Mouse (Mus musculus) neural tube, embryonic 10.5 days (tissue): Measurements from ENCODE around the gene Celf2.
"Not testable (repeated sequence)": the region's sequence is repeated elsewhere in the genome, so short reads cannot be mapped to it uniquely, and the experiment has no call there.

Experiments
- DNase-seq: peaks from one replicate; pipeline ENCODE4 v3.0.0-alpha.2; 2017; ENCODE audit warnings: low spot score; ENCODE audit errors: extremely low spot score

Celf2 gene

GRCm38 (mm10) chr2:7267166-7267565 lies 242.2 kb downstream of the Celf2 start:
- DNase-seq: no peak

GRCm38 (mm10) chr2:7262668-7263067 lies 246.7 kb downstream of the Celf2 start:
- not testable (repeated sequence) for DNase-seq

- DNase-seq: no peak
Measured at GRCm38 (mm10) chr2:7260186-7260585, 249.2 kb downstream of the Celf2 start.

GRCm38 (mm10) chr2:7259616-7260015 lies 249.7 kb downstream of the Celf2 start:
- no peak for DNase-seq

GRCm38 (mm10) chr2:7256023-7256422 lies 253.3 kb downstream of the Celf2 start:
- DNase-seq: no peak

GRCm38 (mm10) chr2:7255386-7255785 lies 254.0 kb downstream of the Celf2 start:
- no peak for DNase-seq

- no peak for DNase-seq
Measured at GRCm38 (mm10) chr2:7250314-7250713, 259.0 kb downstream of the Celf2 start.

- DNase-seq: no peak
Measured at GRCm38 (mm10) chr2:7249002-7249401, 260.4 kb downstream of the Celf2 start.

- no peak for DNase-seq
Measured at GRCm38 (mm10) chr2:7245958-7246774, 263.2 kb downstream of the Celf2 start.

- no peak for DNase-seq
Measured at GRCm38 (mm10) chr2:7242139-7242538, 267.2 kb downstream of the Celf2 start.

- no peak for DNase-seq
Measured at GRCm38 (mm10) chr2:7241523-7241941, 267.8 kb downstream of the Celf2 start.

- DNase-seq: no peak
Measured at GRCm38 (mm10) chr2:7237283-7237682, 272.1 kb downstream of the Celf2 start.

GRCm38 (mm10) chr2:7236452-7236851 lies 272.9 kb downstream of the Celf2 start:
- DNase-seq: no peak

- no peak for DNase-seq
Measured at GRCm38 (mm10) chr2:7235059-7235741, 274.2 kb downstream of the Celf2 start.

- DNase-seq: no peak
Measured at GRCm38 (mm10) chr2:7234587-7234986, 274.8 kb downstream of the Celf2 start.

- no peak for DNase-seq
Measured at GRCm38 (mm10) chr2:7233411-7233810, 276.0 kb downstream of the Celf2 start.

GRCm38 (mm10) chr2:7226785-7227184 lies 282.6 kb downstream of the Celf2 start:
- DNase-seq: no peak

- no peak for DNase-seq
Measured at GRCm38 (mm10) chr2:7224346-7225071, 284.9 kb downstream of the Celf2 start.

- no peak for DNase-seq
Measured at GRCm38 (mm10) chr2:7223538-7223937, 285.8 kb downstream of the Celf2 start.

- no peak for DNase-seq
Measured at GRCm38 (mm10) chr2:7222886-7223285, 286.5 kb downstream of the Celf2 start.

- DNase-seq: no peak
Measured at GRCm38 (mm10) chr2:7221856-7222255, 287.5 kb downstream of the Celf2 start.

GRCm38 (mm10) chr2:7218101-7218500 lies 291.3 kb downstream of the Celf2 start:
- DNase-seq: no peak
